Mouse (Mus musculus) T-cell, adult 66 days (primary cell): ENCODE measurements around the gene Mms19. TPM values are rescaled to one million over a fixed set of nuclear protein-coding genes. Genes with fewer than 3 reads are reported as not detected.

Experiments used
- total RNA-seq, 2 experiments: library from RNA; stranded (reverse); gene quantifications; 3 replicates in 1 of 2; 4 replicates in 1 of 2; pipeline ENCODE4 v1.2.4; 2023

Gene Mms19
- total RNA-seq = 100 to 1,000 TPM; 101 to 136 TPM

GRCm38 (mm10) chr19:41980819-41981594, at the start of gene Mms19:
Gene Mms19, minus strand, starts transcription at chr19:41981157.

GRCm38 (mm10) chr19:41981595-41981927, 604 bp upstream of the Mms19 start, which contains the start of gene Ubtd1:
Gene Ubtd1, plus strand, starts transcription at chr19:41981763.

GRCm38 (mm10) chr19:41933179-41934086, 47.5 kb downstream of the Mms19 start, which contains the start of the genes Exosc1 and Zdhhc16:
Gene Exosc1, minus strand, starts transcription at chr19:41933423.
Gene Zdhhc16, plus strand, starts transcription at chr19:41933480.

GRCm38 (mm10) chr19:41911178-41912073, 69.5 kb downstream of the Mms19 start, which contains the start of gene Pgam1:
Gene Pgam1, plus strand, starts transcription at chr19:41911923.

GRCm38 (mm10) chr19:41895460-41896318, 85.3 kb downstream of the Mms19 start, which contains the start of gene Rrp12:
Gene Rrp12, minus strand, starts transcription at chr19:41896173.

Other genes starting within 250 kb of the Mms19 start
- gene Slit1, start 237.5 kb downstream of the Mms19 start, total RNA-seq = not detected
- gene Arhgap19, start 179.1 kb downstream of the Mms19 start, total RNA-seq = 1 to 10 TPM; 2.2 to 2.7 TPM
- gene Frat1, start 151.2 kb downstream of the Mms19 start, total RNA-seq = 10 to 100 TPM; 53.0 to 53.4 TPM
- gene Frat2, start 133.0 kb downstream of the Mms19 start, total RNA-seq = 100 to 1,000 TPM; 107 to 120 TPM
- 10 to 100 TPM; 28.4 to 31.6 TPM for gene Rrp12, start 85.0 kb downstream of the Mms19 start, total RNA-seq
- 10 to 100 TPM; 54.0 to 58.5 TPM for gene Pgam1, start 69.2 kb downstream of the Mms19 start, total RNA-seq
- 10 to 100 TPM; 47.2 to 54.1 TPM for gene Exosc1, start 47.7 kb downstream of the Mms19 start, total RNA-seq
- 10 to 100 TPM; 38.3 to 47.9 TPM for gene Zdhhc16, start 47.7 kb downstream of the Mms19 start, total RNA-seq
- gene Ubtd1, start 606 bp upstream of the Mms19 start, total RNA-seq = 1 to 10 TPM; 8.2 to 9.1 TPM
- not detected for gene Ankrd2, start 54.8 kb upstream of the Mms19 start, total RNA-seq
- under 1 TPM in 1 of 2 experiments, not detected in 1; 0.32 TPM for gene Hoga1, start 64.5 kb upstream of the Mms19 start, total RNA-seq
- not detected for gene 4933411K16Rik, start 71.1 kb upstream of the Mms19 start, total RNA-seq
- under 1 TPM in 1 of 2 experiments, not detected in 1; 0.29 TPM for gene Morn4, start 105.2 kb upstream of the Mms19 start, total RNA-seq
- 10 to 100 TPM; 40.9 to 47.4 TPM for gene Pi4k2a, start 109.3 kb upstream of the Mms19 start, total RNA-seq
- gene Avpi1, start 147.9 kb upstream of the Mms19 start, total RNA-seq = 1 to 10 TPM; 6.5 to 6.9 TPM
- gene Marveld1, start 166.2 kb upstream of the Mms19 start, total RNA-seq = 10 to 100 TPM; 14.6 to 15.8 TPM
- gene Zfyve27, start 182.8 kb upstream of the Mms19 start, total RNA-seq = 10 to 100 TPM; 71.5 to 75.2 TPM
- not detected for gene Sfrp5, start 221.1 kb upstream of the Mms19 start, total RNA-seq